Mouse (Mus musculus) megakaryocyte, adult 5-6 weeks (primary cell): ENCODE measurements around the gene Aoc3. TPM values are rescaled to one million over a fixed set of nuclear protein-coding genes. Genes with fewer than 3 reads are reported as not detected.
"Not testable (repeated sequence)": the region's sequence is repeated elsewhere in the genome, so short reads cannot be mapped to it uniquely, and the experiment has no call there.

Source experiments
- ATAC-seq: 2 replicates; pipeline ENCODE4 v1.8.0; 2016; ENCODE audit warnings: mild to moderate bottlenecking, inconsistent platforms; ENCODE audit not compliant: poor library complexity, severe bottlenecking
- total RNA-seq, 2 experiments: library from RNA; stranded (forward) in 1 of 2; stranded (reverse) in 1 of 2; fragments of 153-499, 151-499 nt in 1 of 2; fragments of 221-1000, 200-1000 nt in 1 of 2; gene quantifications; 2 replicates each; pipeline versions ENCODE4 v1.2.3 to v1.2.4; 2015 to 2017

Gene Aoc3
- total RNA-seq, 2 experiments from 2014 or later, result not detected

- ATAC-seq, result no peak
Measured at GRCm38 (mm10) chr11:101367326-101367935, 37.0 kb downstream of the Aoc3 start, which contains the start of gene G6pc. TSS of gene G6pc (plus strand) at chr11:101367561.

GRCm38 (mm10) chr11:101370141-101370540 is 39.7 kb downstream of the Aoc3 start:
- ATAC-seq, result no peak

GRCm38 (mm10) chr11:101374421-101374938 is 44.1 kb downstream of the Aoc3 start:
- no peak for ATAC-seq

GRCm38 (mm10) chr11:101378196-101378595 is 47.8 kb downstream of the Aoc3 start:
- not testable (repeated sequence) for ATAC-seq

- ATAC-seq, result no peak
Measured at GRCm38 (mm10) chr11:101378926-101379325, 48.5 kb downstream of the Aoc3 start.

- no peak for ATAC-seq
Measured at GRCm38 (mm10) chr11:101381817-101382216, 51.4 kb downstream of the Aoc3 start.

Other genes starting within 250 kb of the Aoc3 start
- 10.6 and 13.1 TPM in 2 replicates for gene Coasy, start 248.0 kb upstream of the Aoc3 start, total RNA-seq (2015)
- 11.4 and 15.8 TPM in 2 replicates for gene Coasy, start 248.0 kb upstream of the Aoc3 start, total RNA-seq (2017)
- gene Mlx, start 243.3 kb upstream of the Aoc3 start, total RNA-seq (2015), result 62.7 and 64.8 TPM in 2 replicates
- gene Mlx, start 243.3 kb upstream of the Aoc3 start, total RNA-seq (2017), result 79.3 and 96.0 TPM in 2 replicates
- 11.5 and 14.9 TPM in 2 replicates for gene Psmc3ip, start 235.2 kb upstream of the Aoc3 start, total RNA-seq (2015)
- 21.3 and 24.1 TPM in 2 replicates for gene Psmc3ip, start 235.2 kb upstream of the Aoc3 start, total RNA-seq (2017)
- gene Retreg3, start 210.7 kb upstream of the Aoc3 start, total RNA-seq (2015), result 15.9 and 17.2 TPM in 2 replicates
- gene Retreg3, start 210.7 kb upstream of the Aoc3 start, total RNA-seq (2017), result 48.1 and 53.1 TPM in 2 replicates
- gene Tubg1, start 210.7 kb upstream of the Aoc3 start, total RNA-seq (2015), result 14.5 and 15.2 TPM in 2 replicates
- gene Tubg1, start 210.7 kb upstream of the Aoc3 start, total RNA-seq (2017), result 32.2 and 34.4 TPM in 2 replicates
- gene Tubg2, start 174.7 kb upstream of the Aoc3 start, total RNA-seq (2015), result not detected in 2 replicates
- gene Tubg2, start 174.7 kb upstream of the Aoc3 start, total RNA-seq (2017), result not detected in 2 replicates
- gene Cntnap1, start 160.1 kb upstream of the Aoc3 start, total RNA-seq (2015), result not detected in 2 replicates
- gene Cntnap1, start 160.1 kb upstream of the Aoc3 start, total RNA-seq (2017), result 0.07 TPM in 1 of 2 replicates, not detected in the other
- 0.96 and 1.6 TPM in 2 replicates for gene Plekhh3, start 159.3 kb upstream of the Aoc3 start, total RNA-seq (2015)
- 1.8 and 3.8 TPM in 2 replicates for gene Plekhh3, start 159.3 kb upstream of the Aoc3 start, total RNA-seq (2017)
- gene Ccr10, start 155.2 kb upstream of the Aoc3 start, total RNA-seq (2015), result 0.11 TPM in 1 of 2 replicates, not detected in the other
- 0.07 and 0.37 TPM in 2 replicates for gene Ccr10, start 155.2 kb upstream of the Aoc3 start, total RNA-seq (2017)
- 20.0 and 20.8 TPM in 2 replicates for gene Ezh1, start 104.1 kb upstream of the Aoc3 start, total RNA-seq (2015)
- 20.0 and 20.1 TPM in 2 replicates for gene Ezh1, start 104.1 kb upstream of the Aoc3 start, total RNA-seq (2017)
- gene Ramp2, start 84.6 kb upstream of the Aoc3 start, total RNA-seq (2015), result not detected in 2 replicates
- not detected in 2 replicates for gene Ramp2, start 84.6 kb upstream of the Aoc3 start, total RNA-seq (2017)
- 169 and 184 TPM in 2 replicates for gene Vps25, start 76.9 kb upstream of the Aoc3 start, total RNA-seq (2015)
- gene Vps25, start 76.9 kb upstream of the Aoc3 start, total RNA-seq (2017), result 54.6 and 55.7 TPM in 2 replicates
- gene Wnk4, start 70.0 kb upstream of the Aoc3 start, total RNA-seq (2015), result 0.27 TPM in 1 of 2 replicates, not detected in the other
- 0.15 TPM in 1 of 2 replicates, not detected in the other for gene Wnk4, start 70.0 kb upstream of the Aoc3 start, total RNA-seq (2017)
- 1.2 and 1.6 TPM in 2 replicates for gene Cntd1, start 51.6 kb upstream of the Aoc3 start, total RNA-seq (2015)
- 1.7 TPM in 2 replicates for gene Cntd1, start 51.6 kb upstream of the Aoc3 start, total RNA-seq (2017)
- 69.8 and 71.2 TPM in 2 replicates for gene Coa3, start 51.5 kb upstream of the Aoc3 start, total RNA-seq (2015)
- gene Coa3, start 51.5 kb upstream of the Aoc3 start, total RNA-seq (2017), result 23.2 and 33.6 TPM in 2 replicates
- gene Becn1, start 28.3 kb upstream of the Aoc3 start, total RNA-seq (2015), result 62.2 and 68.0 TPM in 2 replicates
- gene Becn1, start 28.3 kb upstream of the Aoc3 start, total RNA-seq (2017), result 129 and 168 TPM in 2 replicates
- 90.6 and 116 TPM in 2 replicates for gene Psme3, start 14.4 kb upstream of the Aoc3 start, total RNA-seq (2015)
- gene Psme3, start 14.4 kb upstream of the Aoc3 start, total RNA-seq (2017), result 62.1 and 91.5 TPM in 2 replicates
- 0.98 and 2.1 TPM in 2 replicates for gene Aoc2, start 5.5 kb upstream of the Aoc3 start, total RNA-seq (2015)
- gene Aoc2, start 5.5 kb upstream of the Aoc3 start, total RNA-seq (2017), result 0.95 and 1.4 TPM in 2 replicates
- not detected in 2 replicates for gene G6pc, start 37.0 kb downstream of the Aoc3 start, total RNA-seq (2015)
- not detected in 2 replicates for gene G6pc, start 37.0 kb downstream of the Aoc3 start, total RNA-seq (2017)
- gene Aarsd1, start 87.0 kb downstream of the Aoc3 start, total RNA-seq (2015), result 11.6 and 18.1 TPM in 2 replicates
- gene Aarsd1, start 87.0 kb downstream of the Aoc3 start, total RNA-seq (2017), result 22.9 and 28.9 TPM in 2 replicates
- gene Gm27029, start 94.2 kb downstream of the Aoc3 start, total RNA-seq (2015), result 1.7 TPM in 1 of 2 replicates, not detected in the other
- 0.95 and 1.3 TPM in 2 replicates for gene Gm27029, start 94.2 kb downstream of the Aoc3 start, total RNA-seq (2017)
- 2.4 and 3.0 TPM in 2 replicates for gene Rundc1, start 94.5 kb downstream of the Aoc3 start, total RNA-seq (2015)
- 3.1 and 3.3 TPM in 2 replicates for gene Rundc1, start 94.5 kb downstream of the Aoc3 start, total RNA-seq (2017)
- 0.43 and 2.5 TPM in 2 replicates for gene Ptges3l, start 94.7 kb downstream of the Aoc3 start, total RNA-seq (2015)
- 0.66 TPM in 1 of 2 replicates, not detected in the other for gene Ptges3l, start 94.7 kb downstream of the Aoc3 start, total RNA-seq (2017)
- 334 and 336 TPM in 2 replicates for gene Rpl27, start 111.7 kb downstream of the Aoc3 start, total RNA-seq (2015)
- 2,102 and 2,594 TPM in 2 replicates for gene Rpl27, start 111.7 kb downstream of the Aoc3 start, total RNA-seq (2017)
- gene Ifi35, start 117.8 kb downstream of the Aoc3 start, total RNA-seq (2015), result 60.6 and 62.4 TPM in 2 replicates
- gene Ifi35, start 117.8 kb downstream of the Aoc3 start, total RNA-seq (2017), result 47.3 and 56.5 TPM in 2 replicates
- gene Rnd2, start 134.4 kb downstream of the Aoc3 start, total RNA-seq (2015), result 0.13 and 0.16 TPM in 2 replicates
- 0.20 TPM in 1 of 2 replicates, not detected in the other for gene Rnd2, start 134.4 kb downstream of the Aoc3 start, total RNA-seq (2017)
- gene Vat1, start 135.6 kb downstream of the Aoc3 start, total RNA-seq (2015), result 7.3 and 10.8 TPM in 2 replicates
- gene Vat1, start 135.6 kb downstream of the Aoc3 start, total RNA-seq (2017), result 3.4 and 5.2 TPM in 2 replicates
- 15.3 and 15.9 TPM in 2 replicates for gene Brca1, start 221.3 kb downstream of the Aoc3 start, total RNA-seq (2015)
- 26.8 and 34.8 TPM in 2 replicates for gene Brca1, start 221.3 kb downstream of the Aoc3 start, total RNA-seq (2017)
- gene Nbr1, start 221.5 kb downstream of the Aoc3 start, total RNA-seq (2015), result 32.4 and 33.9 TPM in 2 replicates
- gene Nbr1, start 221.5 kb downstream of the Aoc3 start, total RNA-seq (2017), result 53.6 and 60.7 TPM in 2 replicates